Mouse (Mus musculus) frontal cortex, postnatal 10 days (tissue): ENCODE data around the gene Eaf2.
"Not testable (repeated sequence)": the region's sequence is repeated elsewhere in the genome, so short reads cannot be mapped to it uniquely, and the experiment has no call there.

ENCODE experiments used
- DNase-seq, 2 experiments: peaks; one replicate each; pipeline ENCODE4 v3.0.0; 2022; ENCODE audit warnings: low spot score in 2 of 2, mixed read lengths in 1 of 2

The Eaf2 gene

GRCm38 (mm10) chr16:36846894-36847293, 27.9 kb downstream of the Eaf2 start:
- DNase-seq = not testable (repeated sequence)

GRCm38 (mm10) chr16:36828820-36829219, 46.0 kb downstream of the Eaf2 start:
- DNase-seq = no peak

- peak; percentile 59 to 81 for DNase-seq
Measured at GRCm38 (mm10) chr16:36828054-36828786, 46.6 kb downstream of the Eaf2 start, which contains the start of gene Iqcb1. Iqcb1 (plus strand) TSS chr16:36828385.

- DNase-seq = no peak
Measured at GRCm38 (mm10) chr16:36827611-36828053, 47.2 kb downstream of the Eaf2 start.

GRCm38 (mm10) chr16:36821474-36821873, 53.3 kb downstream of the Eaf2 start:
- DNase-seq = no peak

- DNase-seq = no peak
Measured at GRCm38 (mm10) chr16:36820747-36821146, 54.1 kb downstream of the Eaf2 start.

- DNase-seq = no peak
Measured at GRCm38 (mm10) chr16:36820016-36820415, 54.8 kb downstream of the Eaf2 start.

- peak; percentile 73 to 75 for DNase-seq
Measured at GRCm38 (mm10) chr16:36817321-36817926, 57.4 kb downstream of the Eaf2 start.

- DNase-seq = no peak
Measured at GRCm38 (mm10) chr16:36816916-36817315, 57.9 kb downstream of the Eaf2 start.

- no peak for DNase-seq
Measured at GRCm38 (mm10) chr16:36813680-36814079, 61.1 kb downstream of the Eaf2 start.

GRCm38 (mm10) chr16:36808616-36809015, 66.2 kb downstream of the Eaf2 start:
- no peak for DNase-seq

GRCm38 (mm10) chr16:36802361-36802760, 72.4 kb downstream of the Eaf2 start:
- no peak for DNase-seq

- DNase-seq = no peak
Measured at GRCm38 (mm10) chr16:36798334-36798733, 76.5 kb downstream of the Eaf2 start.

GRCm38 (mm10) chr16:36794976-36795375, 79.8 kb downstream of the Eaf2 start:
- DNase-seq = no peak

GRCm38 (mm10) chr16:36790166-36790565, 84.6 kb downstream of the Eaf2 start:
- DNase-seq = no peak

GRCm38 (mm10) chr16:36786466-36786865, 88.3 kb downstream of the Eaf2 start:
- no peak for DNase-seq

GRCm38 (mm10) chr16:36784594-36785313, 90.0 kb downstream of the Eaf2 start, which contains the start of gene Slc15a2:
Slc15a2 (minus strand) TSS chr16:36784962.
- peak; percentile 31 to 34 for DNase-seq

- no peak for DNase-seq
Measured at GRCm38 (mm10) chr16:36784146-36784545, 90.7 kb downstream of the Eaf2 start.

- DNase-seq = no peak
Measured at GRCm38 (mm10) chr16:36775658-36776057, 99.1 kb downstream of the Eaf2 start.

GRCm38 (mm10) chr16:36772996-36773395, 101.8 kb downstream of the Eaf2 start:
- no peak for DNase-seq

GRCm38 (mm10) chr16:36771703-36772102, 103.1 kb downstream of the Eaf2 start:
- no peak for DNase-seq

- no peak for DNase-seq
Measured at GRCm38 (mm10) chr16:36771244-36771643, 103.6 kb downstream of the Eaf2 start.
